Mouse (Mus musculus) megakaryocyte, embryonic 14.5 days (primary cell): Measurements from ENCODE around the gene Trim2. TPM values are rescaled to one million over a fixed set of nuclear protein-coding genes. Genes with fewer than 3 reads are reported as not detected.

ENCODE experiments used
- H3K27me3 ChIP-seq: replicated peaks from 2 replicates; pipeline ENCODE3; 2012; ENCODE audit warnings: inconsistent platforms
- H3K36me3 ChIP-seq: replicated peaks from 2 replicates; pipeline ENCODE3; 2012; ENCODE audit warnings: low read length, inconsistent platforms, mixed read lengths
- H3K4me1 ChIP-seq: 2 replicates; pipeline ENCODE4 v1.6.1; 2012; ENCODE audit warnings: inconsistent platforms
- H3K4me3 ChIP-seq: replicated peaks from 2 replicates; pipeline ENCODE3; 2012; ENCODE audit warnings: moderate library complexity, mild to moderate bottlenecking, inconsistent platforms
- H3K9me3 ChIP-seq: 2 replicates; pipeline ENCODE4 v1.6.1; 2012; ENCODE audit warnings: inconsistent platforms
- FLI1 ChIP-seq: IDR thresholded peaks from 2 replicates; pipeline ENCODE4 v1.6.1; 2012; ENCODE audit warnings: low read length, inconsistent platforms, mixed read lengths
- GATA1 ChIP-seq: IDR thresholded peaks from 3 replicates; pipeline ENCODE4 v1.6.1; 2012; ENCODE audit warnings: mixed read lengths, low read length, inconsistent platforms, borderline replicate concordance
- polyA plus RNA-seq: library from polyadenylated mRNA; stranded (reverse); fragments of >175 nt; gene quantifications from 2 replicates; pipeline ENCODE4 v1.2.3, GENCODE M21; 2012; ENCODE audit warnings: low replicate concordance; ENCODE audit not compliant: insufficient read depth

The Trim2 gene
- polyA plus RNA-seq, 1 experiment: not detected

DNA sequence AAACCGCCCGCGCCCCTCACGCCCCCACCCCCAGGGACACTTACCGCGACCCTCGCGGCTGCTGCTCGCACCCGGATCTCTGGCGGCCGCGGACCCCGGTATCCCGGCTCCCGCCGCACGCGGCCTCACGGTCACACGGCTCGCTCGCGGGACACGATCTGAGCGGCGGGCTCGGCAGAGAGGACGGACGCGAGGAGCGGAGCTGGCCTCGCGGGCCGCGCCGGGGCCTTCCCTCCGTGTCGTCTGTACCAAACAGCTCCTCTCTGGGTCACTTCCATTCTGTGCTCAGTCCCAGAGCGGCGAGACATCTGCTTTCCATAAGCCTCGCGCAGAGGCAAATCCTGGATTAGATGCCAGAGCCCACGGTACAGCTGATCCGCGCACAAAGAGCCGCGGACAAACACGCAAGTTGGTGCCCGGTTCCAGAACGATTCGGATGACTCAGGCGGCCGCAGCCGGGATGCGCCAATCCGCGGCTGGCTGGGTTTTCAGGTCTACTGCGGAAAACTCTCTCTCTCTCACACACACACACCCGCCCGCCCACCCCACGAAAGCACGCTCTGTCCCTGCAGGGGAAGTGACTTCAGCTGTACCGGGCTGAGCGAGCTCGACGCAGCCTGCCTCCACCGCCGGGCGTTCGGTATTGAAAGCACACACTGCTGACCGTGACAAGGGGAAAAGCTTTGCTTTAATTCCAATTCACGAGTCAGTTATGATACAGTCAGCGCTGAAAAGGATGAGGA lies 47.2 kb downstream of the Trim2 start:
- H3K4me1 ChIP-seq: peaks cover 17% of the 10 kb centered on the region
- peaks cover 5% of the 10 kb centered on the region for H3K9me3 ChIP-seq
- TF ChIP-seq FLI1: no peak
- no peak for TF ChIP-seq GATA1
- H3K27me3 ChIP-seq: peaks cover 87% of the 10 kb centered on the region
- no peaks in the 10 kb centered on the region for H3K36me3 ChIP-seq
- peak overlapping the region; percentile 91 for H3K4me3 ChIP-seq

DNA sequence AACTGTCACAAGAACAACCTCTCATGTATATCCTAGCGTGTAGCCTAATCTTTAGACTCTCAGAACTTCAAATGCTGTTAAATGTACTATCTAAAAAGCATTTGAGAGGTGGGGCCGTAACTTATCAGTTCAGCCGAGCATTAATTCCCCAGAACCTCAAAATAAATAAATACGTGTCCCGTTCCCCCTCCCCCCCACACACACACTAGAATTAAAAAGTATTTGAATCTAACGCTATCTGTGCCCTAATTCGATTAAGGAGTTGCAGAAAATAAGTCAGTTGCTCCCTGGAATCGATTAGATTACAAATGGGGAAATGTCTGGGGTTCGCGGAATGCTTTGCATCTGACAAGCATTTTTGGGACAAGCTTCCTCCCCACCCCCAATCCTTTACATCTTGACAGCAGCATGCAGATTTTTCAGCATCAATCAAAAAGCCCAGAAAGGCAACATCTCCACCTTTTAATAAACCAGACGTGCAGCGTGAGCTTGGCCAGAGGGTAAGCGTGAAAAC lies 48.1 kb downstream of the Trim2 start:
- peaks cover 17% of the 10 kb centered on the region for H3K4me1 ChIP-seq
- peaks cover 85% of the 10 kb centered on the region for H3K27me3 ChIP-seq
- no peaks in the 10 kb centered on the region for H3K36me3 ChIP-seq
- H3K4me3 ChIP-seq: no peak overlapping the region
- TF ChIP-seq FLI1 (no peak), GATA1 (no peak)
- peaks cover 8% of the 10 kb centered on the region for H3K9me3 ChIP-seq

DNA sequence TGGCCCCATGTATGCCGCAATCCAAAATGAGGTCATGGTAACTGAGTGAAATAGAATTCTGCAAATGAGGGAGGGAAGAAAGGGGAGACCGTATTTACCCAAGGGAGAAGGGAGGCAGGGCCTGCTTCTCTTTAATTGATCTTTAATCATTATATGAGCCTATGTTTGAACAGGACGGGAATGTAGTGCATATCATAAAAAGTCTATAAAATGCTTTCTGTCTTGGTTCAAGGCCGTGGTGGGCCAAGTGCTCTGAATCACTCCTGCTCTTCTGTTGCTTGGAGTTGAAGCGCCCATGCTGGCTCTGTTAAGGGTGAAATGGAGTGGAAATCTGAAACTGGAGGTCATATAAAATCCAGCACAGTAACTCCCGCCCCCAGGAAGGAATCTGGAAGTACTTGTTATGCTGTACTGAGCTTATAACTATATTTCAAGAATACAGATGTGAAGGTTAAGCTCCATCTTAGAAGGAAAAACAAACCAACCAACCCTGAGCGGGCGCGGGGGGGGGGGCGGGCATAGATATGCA lies 48.6 kb downstream of the Trim2 start:
- no peak overlapping the region for H3K4me3 ChIP-seq
- H3K27me3 ChIP-seq: peaks cover 85% of the 10 kb centered on the region
- peaks cover 17% of the 10 kb centered on the region for H3K4me1 ChIP-seq

DNA sequence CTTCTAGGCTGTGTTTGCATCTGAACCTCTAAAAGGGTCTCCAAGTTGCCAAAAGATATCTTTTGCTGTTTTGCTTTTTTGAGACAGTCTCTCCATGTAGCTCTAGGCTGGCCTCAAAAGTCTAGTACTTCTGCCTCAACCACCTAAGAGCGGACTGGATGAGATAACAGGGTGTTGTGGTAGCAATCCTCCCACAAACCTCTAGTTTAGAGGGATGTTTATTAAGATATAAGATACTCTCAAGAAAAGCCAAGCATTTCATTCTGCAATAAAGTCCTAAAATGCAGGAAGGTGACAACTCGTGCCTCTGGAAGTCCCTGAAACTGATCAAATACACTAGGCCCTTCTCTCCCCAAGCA lies 52.2 kb downstream of the Trim2 start:
- Histone ChIP-seq H3K4me3 (no peak overlapping the region), H3K9me3 (peaks cover 15% of the 10 kb centered on the region)

More for the DNA sequence above, 48.6 kb downstream of the Trim2 start:
- H3K36me3 ChIP-seq: no peaks in the 10 kb centered on the region
- TF ChIP-seq GATA1: no peak
- no peak for TF ChIP-seq FLI1
- H3K9me3 ChIP-seq: peaks cover 8% of the 10 kb centered on the region

DNA sequence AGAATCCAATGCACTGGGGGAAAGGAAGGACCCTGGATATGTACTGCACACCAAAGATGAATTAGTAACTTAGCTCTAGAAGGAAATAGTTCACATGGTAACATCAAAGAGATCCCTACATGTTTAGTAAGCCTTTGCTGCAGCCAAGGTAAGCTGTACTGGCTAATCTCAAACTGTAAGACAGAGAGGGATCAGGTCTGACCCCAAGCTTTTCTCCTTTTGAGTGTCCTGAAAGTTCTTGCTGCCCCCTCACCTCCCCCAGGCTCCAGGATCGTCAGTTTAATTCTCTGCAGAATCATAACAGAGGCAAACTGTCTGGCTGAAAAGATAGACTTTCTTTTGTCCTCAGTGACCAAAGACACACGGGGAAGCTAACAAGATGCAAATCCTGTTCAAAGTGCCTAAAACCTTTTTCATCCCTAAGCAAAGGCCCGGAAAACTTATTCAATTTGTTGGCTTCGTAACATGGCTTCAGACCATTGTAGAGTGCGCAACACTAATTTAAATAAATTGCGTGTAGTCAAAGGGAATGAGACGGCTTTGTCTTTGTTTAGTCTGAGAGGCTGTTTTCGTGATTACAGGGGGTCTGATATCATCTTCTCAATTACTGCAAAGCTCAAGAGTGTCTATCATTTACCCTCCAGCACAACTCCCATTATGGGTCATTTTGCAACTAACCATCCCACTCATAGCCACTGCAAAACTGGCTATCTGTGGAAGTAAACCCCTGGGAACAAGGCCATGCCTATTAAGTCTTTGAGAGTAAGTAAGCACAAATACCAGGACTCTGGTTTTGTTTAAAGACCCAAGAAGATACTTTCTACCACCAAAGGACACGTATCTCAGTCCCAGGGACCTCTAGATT lies 52.8 kb downstream of the Trim2 start:
- peaks cover 67% of the 10 kb centered on the region for H3K27me3 ChIP-seq
- no peak for TF ChIP-seq GATA1
- TF ChIP-seq FLI1: no peak
- peaks cover 3% of the 10 kb centered on the region for H3K4me1 ChIP-seq
- H3K4me3 ChIP-seq: no peak overlapping the region
- H3K36me3 ChIP-seq: no peaks in the 10 kb centered on the region
- peaks cover 19% of the 10 kb centered on the region for H3K9me3 ChIP-seq

More for the DNA sequence above, 52.2 kb downstream of the Trim2 start:
- Histone ChIP-seq H3K4me1 (peaks cover 9% of the 10 kb centered on the region), H3K27me3 (peaks cover 68% of the 10 kb centered on the region), H3K36me3 (no peaks in the 10 kb centered on the region)
- TF ChIP-seq GATA1 (no peak), FLI1 (no peak)

DNA sequence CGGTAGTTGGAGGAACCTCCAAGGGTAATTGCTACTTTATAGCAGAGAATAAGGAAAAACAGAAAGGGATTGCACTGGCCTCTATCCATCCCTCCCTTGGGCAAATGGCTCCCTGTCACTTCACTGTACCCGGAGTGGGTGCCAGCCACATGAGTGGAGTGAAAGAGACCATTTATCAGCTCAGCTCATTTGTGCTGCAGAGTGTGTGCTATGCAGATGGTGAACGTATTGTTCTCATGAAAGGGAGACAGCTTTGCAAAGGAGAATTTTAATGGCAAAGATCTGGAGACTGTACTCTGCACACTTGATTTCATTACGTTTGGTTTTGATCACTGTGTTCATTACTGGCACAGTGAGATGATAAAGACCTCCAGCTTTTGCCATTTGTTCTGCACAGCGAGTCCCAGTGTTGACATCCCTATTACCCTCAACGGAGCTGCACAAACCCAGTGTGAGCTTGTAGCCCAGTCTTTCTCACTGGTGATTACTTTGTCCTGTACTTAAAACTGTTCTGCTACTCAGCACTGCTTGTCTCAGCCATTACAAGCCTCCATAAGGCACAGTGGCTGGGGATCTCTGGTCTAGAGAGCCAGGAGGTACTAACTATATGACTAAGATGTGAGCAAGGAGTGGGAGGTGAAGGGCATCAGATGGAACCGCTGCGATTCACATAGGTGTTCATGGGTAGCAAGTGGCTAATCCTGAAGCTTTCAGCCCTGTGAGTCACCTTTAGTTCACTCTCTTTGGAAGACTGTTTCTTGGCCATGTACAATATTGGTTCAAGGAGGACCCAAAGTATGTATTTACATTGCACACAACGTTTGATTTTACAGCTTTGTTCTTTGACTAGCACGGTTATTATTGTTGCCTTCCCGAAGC lies 53.7 kb downstream of the Trim2 start:
- no peak for TF ChIP-seq FLI1
- TF ChIP-seq GATA1: no peak
- Histone ChIP-seq H3K4me1 (no peaks in the 10 kb centered on the region), H3K9me3 (peaks cover 19% of the 10 kb centered on the region), H3K36me3 (no peaks in the 10 kb centered on the region), H3K4me3 (no peak overlapping the region), H3K27me3 (peaks cover 67% of the 10 kb centered on the region)

DNA sequence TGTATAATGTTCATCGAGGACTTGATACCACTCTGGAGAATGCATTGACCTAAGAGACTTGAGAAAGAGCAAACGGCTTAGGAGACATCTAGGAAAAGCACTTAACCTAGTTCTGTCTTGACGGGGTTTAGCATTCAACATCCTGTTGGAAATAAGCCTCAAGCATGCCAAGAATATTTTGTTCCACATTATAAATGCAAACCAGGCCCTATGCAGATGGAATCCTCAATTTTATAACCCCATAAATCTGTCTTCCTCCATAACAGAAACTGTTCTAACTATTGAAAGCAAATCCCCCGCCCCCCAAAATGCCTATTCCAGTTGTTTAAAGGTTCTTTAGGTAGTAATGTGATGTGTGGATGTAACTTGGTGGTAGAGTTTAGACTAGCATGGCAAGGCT lies 55.0 kb downstream of the Trim2 start:
- Histone ChIP-seq H3K4me3 (no peak overlapping the region), H3K4me1 (no peaks in the 10 kb centered on the region), H3K9me3 (peaks cover 19% of the 10 kb centered on the region), H3K27me3 (peaks cover 65% of the 10 kb centered on the region), H3K36me3 (no peaks in the 10 kb centered on the region)
- TF ChIP-seq FLI1 (no peak), GATA1 (no peak)

DNA sequence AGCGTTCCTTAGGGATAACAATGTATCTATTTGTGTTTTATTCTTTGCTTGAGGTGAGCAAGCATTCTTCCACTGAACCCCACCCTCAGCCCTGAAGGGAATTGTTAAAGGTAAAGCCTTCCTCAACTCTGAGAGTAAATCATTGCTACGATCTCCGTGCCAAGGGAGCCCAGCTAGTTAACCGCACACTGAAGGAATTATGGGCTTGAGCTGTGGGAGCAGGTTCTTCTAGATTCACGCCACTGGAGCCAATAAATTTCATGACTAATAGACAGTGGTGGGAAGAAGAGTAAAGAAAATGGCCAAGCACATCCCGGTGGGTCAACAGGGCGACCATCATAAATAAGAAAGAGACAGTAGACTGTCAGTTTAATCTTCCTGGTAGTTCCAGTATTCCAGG lies 56.4 kb downstream of the Trim2 start:
- H3K4me3 ChIP-seq: no peak overlapping the region
- H3K36me3 ChIP-seq: no peaks in the 10 kb centered on the region
- H3K27me3 ChIP-seq: peaks cover 65% of the 10 kb centered on the region
- H3K4me1 ChIP-seq: no peaks in the 10 kb centered on the region
- peaks cover 19% of the 10 kb centered on the region for H3K9me3 ChIP-seq
- TF ChIP-seq GATA1 (no peak), FLI1 (no peak)

DNA sequence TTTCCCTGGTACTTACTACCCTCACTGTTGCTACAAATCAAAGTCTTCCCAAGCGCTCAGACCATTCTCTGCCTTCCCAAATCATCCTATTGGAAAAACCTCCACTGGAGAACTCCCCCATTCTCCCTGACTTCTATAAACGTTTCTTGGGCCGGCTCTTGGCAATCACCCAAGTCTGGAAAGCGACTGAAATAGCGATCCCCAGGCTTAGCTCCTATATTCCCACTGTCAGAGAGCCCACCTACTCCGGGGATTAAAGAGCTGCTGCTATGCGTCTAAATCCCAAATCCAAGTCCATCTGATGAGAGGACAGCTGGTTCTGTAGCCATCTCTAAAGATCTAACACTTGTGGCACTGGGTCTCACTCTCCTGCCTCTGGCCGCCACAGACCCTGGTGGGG lies 58.9 kb downstream of the Trim2 start:
- no peaks in the 10 kb centered on the region for H3K36me3 ChIP-seq
- no peak overlapping the region for H3K4me3 ChIP-seq
- no peaks in the 10 kb centered on the region for H3K4me1 ChIP-seq
- peaks cover 11% of the 10 kb centered on the region for H3K9me3 ChIP-seq
- peaks cover 56% of the 10 kb centered on the region for H3K27me3 ChIP-seq
- TF ChIP-seq FLI1: no peak
- TF ChIP-seq GATA1: no peak

DNA sequence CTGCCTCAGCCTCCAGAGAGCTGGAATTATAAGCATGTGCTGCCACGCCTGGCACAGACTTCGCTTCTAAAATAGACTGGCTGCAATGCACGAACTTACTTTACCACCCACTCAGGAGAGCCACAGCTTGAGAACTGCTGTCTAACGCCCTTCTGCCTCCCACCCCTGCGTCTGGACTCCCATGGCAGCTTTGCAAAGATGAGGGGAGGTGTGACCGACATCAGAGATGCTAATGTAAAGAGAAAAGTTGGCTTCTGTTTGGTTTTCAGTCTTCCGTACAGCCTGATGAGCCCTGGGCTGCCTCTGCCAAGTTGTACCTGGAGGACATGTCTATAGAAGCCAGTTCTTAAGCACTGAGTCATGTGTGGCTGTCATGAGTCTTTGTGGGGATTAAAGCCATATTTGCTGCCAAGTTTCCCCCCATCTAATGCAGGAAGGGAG lies 60.2 kb downstream of the Trim2 start:
- no peaks in the 10 kb centered on the region for H3K36me3 ChIP-seq
- H3K4me1 ChIP-seq: no peaks in the 10 kb centered on the region
- H3K9me3 ChIP-seq: peaks cover 11% of the 10 kb centered on the region
- no peak for TF ChIP-seq GATA1
- TF ChIP-seq FLI1: no peak
- H3K27me3 ChIP-seq: peaks cover 56% of the 10 kb centered on the region
- H3K4me3 ChIP-seq: no peak overlapping the region
